Mouse (Mus musculus): ENCODE measurements around the gene Abhd6. TPM values are rescaled to one million over a fixed set of nuclear protein-coding genes. Genes with fewer than 3 reads are reported as not detected.

The Abhd6 gene
- total and polyA plus RNA-seq, 2 experiments from 2014 or later, result 17.6 to 34.7 TPM

- no peak for ATAC-seq (ENCODE audit: low FRiP score)
- H3K4me3 ChIP-seq (ENCODE audit: low read depth, low read length), result no peak overlapping the region
- DNase-seq (ENCODE audit: low spot score), result no peak
- no peak for TF ChIP-seq CTCF (IDR thresholded peaks at IDR 0.05)
- 0 out of 2 replicates have a peak, but pooled peaks cover 3% of the 10 kb centered on the region for H3K36me3 ChIP-seq (ENCODE audit: insufficient read depth, low read length)
- H3K9ac ChIP-seq (replicated peaks; ENCODE audit: low read length, poor library complexity, severe bottlenecking), result no peak overlapping the region
- H3K27ac ChIP-seq (ENCODE audit: low read depth, low read length), result no peak overlapping the region
- WGBS, result 85% methylated on average over 6 of the region's 6 CpGs
- H3K9me3 ChIP-seq (ENCODE audit: low read length), result no peaks in the 10 kb centered on the region
- H3K27me3 ChIP-seq (ENCODE audit: insufficient read depth, low read length), result no peaks in the 10 kb centered on the region
- H3K4me1 ChIP-seq (ENCODE audit: insufficient read depth, low read length), result no peaks in the 10 kb centered on the region
- H3K4me2 ChIP-seq (ENCODE audit: low read depth, low read length, poor library complexity, severe bottlenecking), result no peak overlapping the region
These were observed 33.2 kb downstream of the Abhd6 start for GRCm38 (mm10) chr14:8035951-8036350.

GRCm38 (mm10) chr14:8036406-8036805 is 33.7 kb downstream of the Abhd6 start:
- H3K4me2 ChIP-seq (ENCODE audit: low read depth, low read length, poor library complexity, severe bottlenecking), result no peak overlapping the region
- 0 out of 2 replicates have a peak, but pooled peaks cover 4% of the 10 kb centered on the region for H3K36me3 ChIP-seq (ENCODE audit: insufficient read depth, low read length)
- no peak overlapping the region for H3K27ac ChIP-seq (ENCODE audit: low read depth, low read length)
- no peaks in the 10 kb centered on the region for H3K27me3 ChIP-seq (ENCODE audit: insufficient read depth, low read length)
- no peak overlapping the region for H3K4me3 ChIP-seq (ENCODE audit: low read depth, low read length)
- ATAC-seq (ENCODE audit: low FRiP score), result no peak
- H3K9ac ChIP-seq (replicated peaks; ENCODE audit: low read length, poor library complexity, severe bottlenecking), result no peak overlapping the region
- no peaks in the 10 kb centered on the region for H3K4me1 ChIP-seq (ENCODE audit: insufficient read depth, low read length)
- no peak for TF ChIP-seq CTCF (IDR thresholded peaks at IDR 0.05)
- H3K9me3 ChIP-seq (ENCODE audit: low read length), result no peaks in the 10 kb centered on the region
- 63% methylated on average over 5 of the region's 5 CpGs for WGBS
- no peak for DNase-seq (ENCODE audit: low spot score)

- Histone ChIP-seq H3K9ac (replicated peaks; ENCODE audit: low read length, poor library complexity, severe bottlenecking) (no peak overlapping the region), H3K9me3 (ENCODE audit: low read length) (no peaks in the 10 kb centered on the region), H3K27ac (ENCODE audit: low read depth, low read length) (no peak overlapping the region), H3K4me3 (ENCODE audit: low read depth, low read length) (no peak overlapping the region), H3K36me3 (ENCODE audit: insufficient read depth, low read length) (0 out of 2 replicates have a peak, but pooled peaks cover 4% of the 10 kb centered on the region), H3K4me2 (ENCODE audit: low read depth, low read length, poor library complexity, severe bottlenecking) (no peak overlapping the region), H3K27me3 (ENCODE audit: insufficient read depth, low read length) (no peaks in the 10 kb centered on the region), H3K4me1 (ENCODE audit: insufficient read depth, low read length) (no peaks in the 10 kb centered on the region)
- ATAC-seq (ENCODE audit: low FRiP score), result no peak
- WGBS, result 81% methylated on average over 5 of the region's 5 CpGs
- DNase-seq (ENCODE audit: low spot score), result no peak
- no peak for TF ChIP-seq CTCF (IDR thresholded peaks at IDR 0.05)
These were observed 35.4 kb downstream of the Abhd6 start for GRCm38 (mm10) chr14:8038150-8038549.

- no peaks in the 10 kb centered on the region for H3K4me1 ChIP-seq (ENCODE audit: insufficient read depth, low read length)
- H3K4me3 ChIP-seq (ENCODE audit: low read depth, low read length), result no peak overlapping the region
- H3K27ac ChIP-seq (ENCODE audit: low read depth, low read length), result no peak overlapping the region
- TF ChIP-seq CTCF (IDR thresholded peaks at IDR 0.05), result no peak
- no peak overlapping the region for H3K9ac ChIP-seq (replicated peaks; ENCODE audit: low read length, poor library complexity, severe bottlenecking)
- H3K9me3 ChIP-seq (ENCODE audit: low read length), result no peaks in the 10 kb centered on the region
- peaks cover 8% of the 10 kb centered on the region; the same call in 1 of the 2 replicates for H3K36me3 ChIP-seq (ENCODE audit: insufficient read depth, low read length)
- no peaks in the 10 kb centered on the region for H3K27me3 ChIP-seq (ENCODE audit: insufficient read depth, low read length)
- no peak for ATAC-seq (ENCODE audit: low FRiP score)
- WGBS, result 73% methylated on average over 7 of the region's 7 CpGs
- no peak overlapping the region for H3K4me2 ChIP-seq (ENCODE audit: low read depth, low read length, poor library complexity, severe bottlenecking)
- DNase-seq (ENCODE audit: low spot score), result peak; percentile 34
These were observed 36.2 kb downstream of the Abhd6 start for GRCm38 (mm10) chr14:8038791-8039448.

GRCm38 (mm10) chr14:8040179-8040578 is 37.5 kb downstream of the Abhd6 start:
- Histone ChIP-seq H3K36me3 (ENCODE audit: insufficient read depth, low read length) (peaks cover 12% of the 10 kb centered on the region; the same call in 1 of the 2 replicates), H3K9me3 (ENCODE audit: low read length) (no peaks in the 10 kb centered on the region), H3K4me1 (ENCODE audit: insufficient read depth, low read length) (no peaks in the 10 kb centered on the region), H3K9ac (replicated peaks; ENCODE audit: low read length, poor library complexity, severe bottlenecking) (no peak overlapping the region), H3K27ac (ENCODE audit: low read depth, low read length) (no peak overlapping the region), H3K4me3 (ENCODE audit: low read depth, low read length) (no peak overlapping the region), H3K27me3 (ENCODE audit: insufficient read depth, low read length) (no peaks in the 10 kb centered on the region), H3K4me2 (ENCODE audit: low read depth, low read length, poor library complexity, severe bottlenecking) (no peak overlapping the region)
- WGBS, result 85% methylated on average over 3 of the region's 3 CpGs
- ATAC-seq (ENCODE audit: low FRiP score) (no peak), DNase-seq (ENCODE audit: low spot score) (no peak)
- no peak for TF ChIP-seq CTCF (IDR thresholded peaks at IDR 0.05)

GRCm38 (mm10) chr14:8040911-8041678 is 38.4 kb downstream of the Abhd6 start:
- ATAC-seq (ENCODE audit: low FRiP score) (no peak), DNase-seq (ENCODE audit: low spot score) (no peak)
- Histone ChIP-seq H3K4me2 (ENCODE audit: low read depth, low read length, poor library complexity, severe bottlenecking) (no peak overlapping the region), H3K9me3 (ENCODE audit: low read length) (no peaks in the 10 kb centered on the region), H3K36me3 (ENCODE audit: insufficient read depth, low read length) (peaks cover 15% of the 10 kb centered on the region; the same call in 1 of the 2 replicates), H3K27me3 (ENCODE audit: insufficient read depth, low read length) (no peaks in the 10 kb centered on the region), H3K4me1 (ENCODE audit: insufficient read depth, low read length) (no peaks in the 10 kb centered on the region), H3K27ac (ENCODE audit: low read depth, low read length) (no peak overlapping the region), H3K4me3 (ENCODE audit: low read depth, low read length) (no peak overlapping the region), H3K9ac (replicated peaks; ENCODE audit: low read length, poor library complexity, severe bottlenecking) (no peak overlapping the region)
- TF ChIP-seq CTCF (IDR thresholded peaks at IDR 0.05), result no peak
- WGBS, result 91% methylated on average over 12 of the region's 12 CpGs
